Mouse (Mus musculus) forebrain, postnatal 0 days (tissue): Measurements from ENCODE around the gene Tas2r108. TPM values are rescaled to one million over a fixed set of nuclear protein-coding genes. Genes with fewer than 3 reads are reported as not detected.

Experiments used
- ATAC-seq: fragments of 200-750 bp; cut with Nextera tagmentation; 2 replicates; pipeline ENCODE4 v1.8.0; 2017; ENCODE audit warnings: mild to moderate bottlenecking, moderate library complexity
- DNase-seq: peaks from one replicate; pipeline ENCODE4 v3.0.0-alpha.2; 2015
- H3K27ac ChIP-seq: fragments of 300-500 bp; sonication (generic); 2 replicates; pipeline ENCODE4 v1.5.1; 2014; ENCODE audit warnings: low read depth, mild to moderate bottlenecking, antibody characterized with exemption, low read length, moderate library complexity, mixed read lengths
- H3K27me3 ChIP-seq: fragments of 300-500 bp; sonication (generic); 2 replicates; pipeline ENCODE4 v1.6.1; 2014; ENCODE audit warnings: mild to moderate bottlenecking, low read length, mixed read lengths; ENCODE audit not compliant: insufficient read depth
- H3K36me3 ChIP-seq: fragments of 300-500 bp; sonication (generic); 2 replicates; pipeline ENCODE4 v1.6.1; 2014; ENCODE audit warnings: mild to moderate bottlenecking, moderate library complexity; ENCODE audit not compliant: insufficient read depth
- H3K4me1 ChIP-seq: fragments of 300-500 bp; sonication (generic); 2 replicates; pipeline ENCODE4 v1.6.1; 2014; ENCODE audit warnings: antibody characterized with exemption; ENCODE audit not compliant: insufficient read depth
- H3K4me2 ChIP-seq: fragments of 300-500 bp; sonication (generic); 2 replicates; pipeline ENCODE4 v1.6.1; 2014; ENCODE audit warnings: low read depth, mild to moderate bottlenecking, moderate library complexity
- H3K4me3 ChIP-seq: fragments of 300-500 bp; sonication (generic); 2 replicates; pipeline ENCODE4 v1.5.1; 2014; ENCODE audit warnings: low read depth, low read length, mixed read lengths
- H3K9ac ChIP-seq: fragments of 300-500 bp; sonication (generic); 2 replicates; pipeline ENCODE4 v1.6.1; 2014; ENCODE audit warnings: mild to moderate bottlenecking
- H3K9me3 ChIP-seq: fragments of 300-500 bp; sonication (generic); 2 replicates; pipeline ENCODE4 v1.6.1; 2016; ENCODE audit warnings: low read length
- CTCF ChIP-seq: sonication (generic); IDR thresholded peaks from 2 replicates; pipeline ENCODE4 v1.5.1; 2016; ENCODE audit warnings: antibody characterized with exemption, control low read depth, low read depth
- WGBS: fragments of 180-500 bp; shearing (Covaris S2); extraction: QIAGEN DNeasy Blood & Tissue Kit; methylation state at CpG from one replicate; pipeline ENCODE4 v1.1.7; 2014; 5-methylcytosine and 5-hydroxymethylcytosine counted together
- polyA plus RNA-seq: library from polyadenylated mRNA; unstranded; fragments of >200 nt; fragmentation: Nextera tagmentation; extraction: Ambion mirVana; gene quantifications from 2 replicates; pipeline ENCODE4 v1.2.1, GENCODE M21; 2015
- total RNA-seq: library from RNA; depleted of rRNA; stranded (reverse); fragments of >200 nt; gene quantifications from 2 replicates; pipeline ENCODE4 v1.2.3, GENCODE M21; 2014; rRNA removed

Tas2r108 gene
- total RNA-seq (1.8 TPM in 1 of 2 replicates, not detected in the other), polyA plus RNA-seq (not detected in 2 replicates)

GRCm38 (mm10) chr6:40493229-40493628 is at the start of gene Tas2r108:
Gene Tas2r108 (plus strand): TSS chr6:40493529.
- H3K9me3 ChIP-seq = no peaks in the 10 kb centered on the region
- no peaks in the 10 kb centered on the region for H3K36me3 ChIP-seq
- WGBS = 76% methylated on average over 3 of the region's 3 CpGs
- H3K9ac ChIP-seq = no peak within 1 kb of the TSS
- H3K27me3 ChIP-seq = no peaks in the 10 kb centered on the region
- TF ChIP-seq CTCF = no peak
- no peaks in the 10 kb centered on the region for H3K4me1 ChIP-seq
- H3K27ac ChIP-seq = no peak within 1 kb of the TSS
- DNase-seq = no peak
- no peak within 1 kb of the TSS for H3K4me2 ChIP-seq
- no peak for ATAC-seq
- H3K4me3 ChIP-seq = no peak within 1 kb of the TSS

- Histone ChIP-seq H3K27me3 (no peaks in the 10 kb centered on the region), H3K9me3 (no peaks in the 10 kb centered on the region), H3K4me1 (no peaks in the 10 kb centered on the region), H3K4me3 (no peak overlapping the region), H3K9ac (no peak overlapping the region), H3K27ac (no peak overlapping the region), H3K4me2 (no peak overlapping the region), H3K36me3 (no peaks in the 10 kb centered on the region)
- TF ChIP-seq CTCF = no peak
- DNase-seq (no peak), ATAC-seq (no peak)
These were observed 44.7 kb upstream of the Tas2r108 start for GRCm38 (mm10) chr6:40448626-40449025.

GRCm38 (mm10) chr6:40454436-40455041 is 38.8 kb upstream of the Tas2r108 start:
- Histone ChIP-seq H3K4me2 (no peak overlapping the region), H3K4me3 (no peak overlapping the region), H3K36me3 (no peaks in the 10 kb centered on the region), H3K4me1 (no peaks in the 10 kb centered on the region), H3K27me3 (no peaks in the 10 kb centered on the region), H3K9me3 (no peaks in the 10 kb centered on the region), H3K9ac (no peak overlapping the region), H3K27ac (no peak overlapping the region)
- TF ChIP-seq CTCF = peak; percentile 65
- WGBS = 20% methylated on average over 7 of the region's 7 CpGs
- no peak for ATAC-seq
- no peak for DNase-seq

DNA sequence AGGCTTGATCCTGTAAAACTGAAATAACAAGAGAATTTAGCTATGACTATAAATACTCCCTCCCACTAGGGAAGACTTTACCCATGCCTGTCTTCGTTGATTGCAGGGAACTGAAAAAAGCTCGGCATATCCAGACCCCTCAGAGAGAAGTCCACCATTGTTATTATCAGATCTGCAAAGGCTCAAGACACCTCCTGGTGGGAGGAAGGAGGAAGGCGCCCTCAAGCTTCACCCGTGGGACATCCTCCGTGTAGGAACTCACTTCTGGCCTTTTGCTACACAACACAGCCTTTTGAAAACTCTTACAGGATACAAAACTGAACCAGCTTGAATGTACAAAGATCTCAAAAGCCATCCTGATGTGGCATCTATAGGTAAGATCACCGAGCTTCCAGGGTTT is 27.6 kb upstream of the Tas2r108 start:
- 47% methylated on average over 6 of the region's 6 CpGs for WGBS

GRCm38 (mm10) chr6:40470916-40471719 is 22.2 kb upstream of the Tas2r108 start, which contains the start of gene Ssbp1:
Gene Ssbp1 (plus strand): TSS chr6:40471352.
- peak; percentile 40; the same call in 1 of the 2 replicates for TF ChIP-seq CTCF
- Histone ChIP-seq H3K27ac (peak within 1 kb of the TSS; percentile 94), H3K36me3 (peaks cover 16% of the 10 kb centered on the region), H3K4me1 (peaks cover 5% of the 10 kb centered on the region; the same call in 1 of the 2 replicates), H3K4me3 (peak within 1 kb of the TSS; percentile 84), H3K9ac (peak within 1 kb of the TSS; percentile 88), H3K4me2 (peak within 1 kb of the TSS; percentile 63), H3K9me3 (no peaks in the 10 kb centered on the region), H3K27me3 (no peaks in the 10 kb centered on the region)
- ATAC-seq = peak; percentile 99
- WGBS = under 1% methylated on average over 54 of the region's 54 CpGs
- DNase-seq = peak; percentile 96

More for the DNA sequence above, 27.6 kb upstream of the Tas2r108 start:
- no peak overlapping the region for H3K4me3 ChIP-seq
- DNase-seq = no peak
- H3K27me3 ChIP-seq = no peaks in the 10 kb centered on the region
- TF ChIP-seq CTCF = peak; percentile 44
- no peaks in the 10 kb centered on the region for H3K9me3 ChIP-seq
- ATAC-seq = no peak
- H3K4me1 ChIP-seq = no peaks in the 10 kb centered on the region
- H3K36me3 ChIP-seq = no peaks in the 10 kb centered on the region
- H3K9ac ChIP-seq = no peak overlapping the region
- no peak overlapping the region for H3K4me2 ChIP-seq
- H3K27ac ChIP-seq = no peak overlapping the region

DNA sequence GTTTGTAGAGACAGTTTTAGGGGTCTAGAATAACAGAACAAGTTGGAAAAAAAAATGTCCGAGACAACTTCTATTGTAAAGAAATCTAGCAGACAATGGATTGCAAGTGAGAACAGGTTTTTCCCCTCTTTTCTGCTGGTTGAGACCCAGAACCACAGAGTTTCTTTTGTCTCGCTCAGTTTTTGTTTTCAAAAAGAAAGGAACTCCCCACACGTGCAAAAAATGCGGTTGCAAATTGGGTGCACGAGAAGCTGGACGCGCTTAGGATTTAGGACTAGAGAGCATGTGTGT is 21.7 kb upstream of the Tas2r108 start:
- Histone ChIP-seq H3K4me2 (peak overlapping the region; percentile 63), H3K27me3 (no peaks in the 10 kb centered on the region), H3K4me1 (peaks cover 5% of the 10 kb centered on the region; the same call in 1 of the 2 replicates), H3K4me3 (peak overlapping the region; percentile 84), H3K36me3 (peaks cover 20% of the 10 kb centered on the region), H3K9ac (peak overlapping the region; percentile 88), H3K27ac (peak overlapping the region; percentile 94), H3K9me3 (no peaks in the 10 kb centered on the region)
- no peak for TF ChIP-seq CTCF
- DNase-seq (no peak), ATAC-seq (peak; percentile 7; the same call in 1 of the 2 replicates)
- WGBS = 0% methylated on average over 7 of the region's 7 CpGs

GRCm38 (mm10) chr6:40476132-40476531 is 17.2 kb upstream of the Tas2r108 start:
- Histone ChIP-seq H3K9ac (no peak overlapping the region), H3K27me3 (no peaks in the 10 kb centered on the region), H3K27ac (no peak overlapping the region), H3K4me2 (no peak overlapping the region), H3K4me3 (no peak overlapping the region), H3K9me3 (no peaks in the 10 kb centered on the region), H3K4me1 (peaks cover 5% of the 10 kb centered on the region; the same call in 1 of the 2 replicates), H3K36me3 (peaks cover 40% of the 10 kb centered on the region)
- TF ChIP-seq CTCF = no peak
- ATAC-seq = no peak
- no peak for DNase-seq
- WGBS = 89% methylated on average over 4 of the region's 4 CpGs
